Mouse (Mus musculus) ES-Bruce4 (cell line): ENCODE data around the gene Top2b.

ENCODE experiments used
- CTCF ChIP-seq: IDR thresholded peaks from one replicate; pipeline ENCODE4 v1.8.1; 2011; ENCODE audit warnings: low read depth, low read length
- EP300 ChIP-seq: IDR thresholded peaks from 2 replicates; pipeline ENCODE4 v1.6.1; 2011; ENCODE audit warnings: low read depth, low read length; ENCODE audit not compliant: insufficient read depth
- POLR2A ChIP-seq: IDR thresholded peaks from one replicate; pipeline ENCODE4 v1.8.1; 2011; ENCODE audit warnings: low read length; ENCODE audit not compliant: insufficient read depth

- TF ChIP-seq CTCF (no peak), EP300 (no peak), POLR2A (no peak)
Measured at GRCm38 (mm10) chr14:16373190-16373589, 8.2 kb downstream of the Top2b start.
